Mouse (Mus musculus) subcutaneous adipose tissue, adult 2 months (tissue): ENCODE data around the gene Vmn2r49. TPM values are rescaled to one million over a fixed set of nuclear protein-coding genes. Genes with fewer than 3 reads are reported as not detected.

Source experiments
- polyA plus RNA-seq: library from polyadenylated mRNA; depleted of rRNA; stranded (reverse); fragments of >200 nt; gene quantifications from 2 replicates; pipeline ENCODE4 v1.2.3, GENCODE M21; 2012; ENCODE audit warnings: low replicate concordance; rRNA removed

Gene Vmn2r49
- polyA plus RNA-seq: not detected in 2 replicates

GRCm38 (mm10) chr7:9992157-9992556 lies at the start of gene Vmn2r49:
Gene Vmn2r49 (minus strand): TSS chr7:9992257.

GRCm38 (mm10) chr7:9953485-9953884 lies 38.6 kb downstream of the Vmn2r49 start, which contains the start of gene Vmn2r48:
Gene Vmn2r48 (minus strand): TSS chr7:9953585.

Other genes with a start within 250 kb of the Vmn2r49 start
- gene Vmn2r46, start 221.7 kb downstream of the Vmn2r49 start, polyA plus RNA-seq: not detected in 2 replicates
- gene Vmn2r47, start 150.9 kb downstream of the Vmn2r49 start, polyA plus RNA-seq: not detected in 2 replicates
- not detected in 2 replicates for gene Vmn2r48, start 38.7 kb downstream of the Vmn2r49 start, polyA plus RNA-seq
- not detected in 2 replicates for gene Vmn2r50, start 61.0 kb upstream of the Vmn2r49 start, polyA plus RNA-seq
- not detected in 2 replicates for gene Vmn2r51, start 113.5 kb upstream of the Vmn2r49 start, polyA plus RNA-seq
- gene Vmn2r52, start 184.3 kb upstream of the Vmn2r49 start, polyA plus RNA-seq: not detected in 2 replicates